Mouse (Mus musculus) gastrocnemius, adult 8-10 months (tissue): ENCODE measurements around the gene Cav2. TPM values are rescaled to one million over a fixed set of nuclear protein-coding genes. Genes with fewer than 3 reads are reported as not detected.
A peak's percentile ranks its signal among the peaks of the same experiment; 100 is the strongest.

Source experiments
- DNase-seq, 2 experiments: peaks; one replicate each; pipeline ENCODE4 v3.0.0; 2022; ENCODE audit warnings: low spot score in 2 of 2
- total RNA-seq, 4 experiments: library from RNA; stranded (reverse); gene quantifications; 2 replicates each; pipeline ENCODE4 v1.2.4; 2022

Gene Cav2
- total RNA-seq: 10 to 100 TPM in 3 of 4 experiments, 1 to 10 TPM in 1; 8.5 to 18.9 (median 12.4) TPM

GRCm38 (mm10) chr6:17280939-17281756 is at the start of gene Cav2:
Gene Cav2 (plus strand): TSS chr6:17281185.
- peak; percentile 74 to 83 for DNase-seq

GRCm38 (mm10) chr6:17239693-17240092 is 41.3 kb upstream of the Cav2 start:
- DNase-seq: no peak

- DNase-seq: no peak
Measured at GRCm38 (mm10) chr6:17241013-17241412, 40.0 kb upstream of the Cav2 start.

- no peak for DNase-seq
Measured at GRCm38 (mm10) chr6:17246959-17247358, 34.0 kb upstream of the Cav2 start.

- DNase-seq: no peak
Measured at GRCm38 (mm10) chr6:17247673-17248072, 33.3 kb upstream of the Cav2 start.

- no peak for DNase-seq
Measured at GRCm38 (mm10) chr6:17248241-17248640, 32.7 kb upstream of the Cav2 start.

- no peak for DNase-seq
Measured at GRCm38 (mm10) chr6:17251958-17252357, 29.0 kb upstream of the Cav2 start.

- no peak for DNase-seq
Measured at GRCm38 (mm10) chr6:17258142-17258541, 22.8 kb upstream of the Cav2 start.

- no peak for DNase-seq
Measured at GRCm38 (mm10) chr6:17258911-17259310, 22.1 kb upstream of the Cav2 start.

- no peak for DNase-seq
Measured at GRCm38 (mm10) chr6:17262786-17263185, 18.2 kb upstream of the Cav2 start.

- DNase-seq: no peak
Measured at GRCm38 (mm10) chr6:17265043-17265442, 15.9 kb upstream of the Cav2 start.

- DNase-seq: no peak
Measured at GRCm38 (mm10) chr6:17266466-17266865, 14.5 kb upstream of the Cav2 start.

- DNase-seq: no peak
Measured at GRCm38 (mm10) chr6:17278366-17278765, 2.6 kb upstream of the Cav2 start.

- no peak for DNase-seq
Measured at GRCm38 (mm10) chr6:17281757-17282092, 740 bp downstream of the Cav2 start.

GRCm38 (mm10) chr6:17282159-17282558 is 1.2 kb downstream of the Cav2 start:
- peak; percentile 5 to 15 for DNase-seq

GRCm38 (mm10) chr6:17283834-17284233 is 2.8 kb downstream of the Cav2 start:
- no peak for DNase-seq

- no peak for DNase-seq
Measured at GRCm38 (mm10) chr6:17286381-17286780, 5.4 kb downstream of the Cav2 start.

GRCm38 (mm10) chr6:17295116-17295515 is 14.1 kb downstream of the Cav2 start:
- DNase-seq: no peak

GRCm38 (mm10) chr6:17305954-17306601 is 25.1 kb downstream of the Cav2 start, which contains the start of gene Cav1:
Gene Cav1 (plus strand): TSS chr6:17306335.
- peak; percentile 42 to 66 for DNase-seq

GRCm38 (mm10) chr6:17306602-17307325 is 25.8 kb downstream of the Cav2 start:
- peak; percentile 7 to 9 for DNase-seq

GRCm38 (mm10) chr6:17307461-17308115 is 26.6 kb downstream of the Cav2 start:
- peak; percentile 56 to 69 for DNase-seq

- peak; percentile 18 to 21 for DNase-seq
Measured at GRCm38 (mm10) chr6:17308661-17309060, 27.7 kb downstream of the Cav2 start.
